Mouse (Mus musculus) CH12.LX (cell line): ENCODE data around the gene Slc6a11. TPM values are rescaled to one million over a fixed set of nuclear protein-coding genes. Genes with fewer than 3 reads are reported as not detected.

Experiments used
- DNase-seq: peaks from one replicate; pipeline ENCODE4 v3.0.0-alpha.2; 2013; ENCODE audit errors: extremely low read depth
- H3K27ac ChIP-seq: 2 replicates; pipeline ENCODE4 v1.5.1; 2012; ENCODE audit warnings: low read depth, mild to moderate bottlenecking, control low read depth, moderate library complexity; ENCODE audit not compliant: insufficient read depth
- H3K27me3 ChIP-seq: replicated peaks from 2 replicates; pipeline ENCODE3; 2012; ENCODE audit warnings: inconsistent platforms
- H3K36me3 ChIP-seq, 2 experiments: replicated peaks in 1 of 2; 2 replicates each; pipeline versions ENCODE3 to v1.6.1; 2012; ENCODE audit warnings: inconsistent platforms in 1 of 2, low read length in 1 of 2, mild to moderate bottlenecking in 1 of 2, mixed read lengths in 1 of 2, moderate library complexity in 1 of 2; ENCODE audit not compliant: control insufficient read depth in 1 of 2, insufficient read depth in 1 of 2
- H3K4me1 ChIP-seq, 2 experiments: 2 replicates each; pipeline ENCODE4 v1.6.1; 2012; ENCODE audit warnings: inconsistent platforms in 1 of 2, moderate library complexity in 1 of 2; ENCODE audit not compliant: insufficient read depth in 2 of 2, control insufficient read depth in 1 of 2
- H3K4me2 ChIP-seq: 2 replicates; pipeline ENCODE4 v1.6.1; 2012; ENCODE audit warnings: low read depth, mild to moderate bottlenecking, control low read depth; ENCODE audit not compliant: poor library complexity, insufficient read depth, severe bottlenecking
- H3K4me3 ChIP-seq, 3 experiments: fragments of 150-350 bp in 1 of 3; sonication (generic) in 1 of 3; replicated peaks in 1 of 3; 2 replicates each; pipeline versions ENCODE3 to v1.5.1; 2011 to 2012; ENCODE audit warnings: low read depth in 2 of 3, low read length in 2 of 3, mild to moderate bottlenecking in 2 of 3, moderate library complexity in 2 of 3, control low read depth in 1 of 3, improper control_type of control experiment in 1 of 3, inconsistent platforms in 1 of 3, mixed read lengths in 1 of 3; ENCODE audit not compliant: poor library complexity in 1 of 3
- H3K79me2 ChIP-seq: replicated peaks from 2 replicates; pipeline ENCODE4 v1.6.1; 2012; ENCODE audit warnings: mild to moderate bottlenecking, moderate library complexity; ENCODE audit not compliant: control insufficient read depth, poor library complexity, insufficient read depth, severe bottlenecking; ENCODE audit errors: extremely low read depth
- H3K9ac ChIP-seq: 2 replicates; pipeline ENCODE4 v1.6.1; 2012; ENCODE audit warnings: low read depth, mild to moderate bottlenecking, control low read depth, moderate library complexity; ENCODE audit not compliant: insufficient read depth
- H3K9me3 ChIP-seq: replicated peaks from 2 replicates; pipeline ENCODE3; 2012; ENCODE audit warnings: low read length, inconsistent platforms, mixed read lengths
- BHLHE40 ChIP-seq: IDR thresholded peaks from 2 replicates; pipeline ENCODE4 v1.6.1; 2011; ENCODE audit warnings: mild to moderate bottlenecking, low read depth, low read length, improper control_type of control experiment
- CHD1 ChIP-seq: IDR thresholded peaks from 2 replicates; pipeline ENCODE4 v1.6.1; 2012; ENCODE audit warnings: low read depth, low read length, improper control_type of control experiment, inconsistent platforms
- CTCF ChIP-seq, 2 experiments: IDR thresholded peaks in 1 of 2; conservative IDR thresholded peaks in 1 of 2; 2 replicates each; pipeline ENCODE4 v1.5.1; 2011 to 2012; ENCODE audit warnings: low read depth in 2 of 2, low read length in 2 of 2, improper control_type of control experiment in 1 of 2, inconsistent platforms in 1 of 2, mild to moderate bottlenecking in 1 of 2, moderate library complexity in 1 of 2
- ELF1 ChIP-seq: IDR thresholded peaks from 2 replicates; pipeline ENCODE4 v1.6.1; 2014; ENCODE audit warnings: low read depth, mild to moderate bottlenecking, inconsistent platforms, low read length, improper control_type of control experiment
- ETS1 ChIP-seq: conservative IDR thresholded peaks from 2 replicates; pipeline ENCODE4 v1.6.1; 2012; ENCODE audit warnings: low read depth, mild to moderate bottlenecking, inconsistent platforms, low read length, improper control_type of control experiment, moderate library complexity
- GABPA ChIP-seq: IDR thresholded peaks from 2 replicates; pipeline ENCODE4 v1.6.1; 2012; ENCODE audit warnings: low read depth, low read length, improper control_type of control experiment, inconsistent platforms; ENCODE audit not compliant: insufficient replicate concordance
- HCFC1 ChIP-seq: IDR thresholded peaks from 2 replicates; pipeline ENCODE4 v1.6.1; 2012; ENCODE audit warnings: low read depth, mild to moderate bottlenecking, inconsistent platforms, low read length, improper control_type of control experiment
- IRF4 ChIP-seq: IDR thresholded peaks from 2 replicates; pipeline ENCODE4 v1.6.1; 2014; ENCODE audit warnings: low read depth, mild to moderate bottlenecking, inconsistent platforms, low read length, improper control_type of control experiment
- JUN ChIP-seq: IDR thresholded peaks from 2 replicates; pipeline ENCODE4 v1.6.1; 2011; ENCODE audit warnings: low read depth, mild to moderate bottlenecking, low read length, improper control_type of control experiment, moderate library complexity; ENCODE audit not compliant: insufficient read depth
- JUND ChIP-seq: conservative IDR thresholded peaks from 2 replicates; pipeline ENCODE4 v1.6.1; 2011; ENCODE audit warnings: low read depth, low read length, improper control_type of control experiment
- MAFK ChIP-seq: IDR thresholded peaks from 2 replicates; pipeline ENCODE4 v1.6.1; 2011; ENCODE audit warnings: low read length, improper control_type of control experiment; ENCODE audit not compliant: insufficient replicate concordance
- MAX ChIP-seq: IDR thresholded peaks from 2 replicates; pipeline ENCODE4 v1.6.1; 2011; ENCODE audit warnings: low read length, improper control_type of control experiment
- MXI1 ChIP-seq: IDR thresholded peaks from 2 replicates; pipeline ENCODE4 v1.6.1; 2011; ENCODE audit warnings: mild to moderate bottlenecking, low read depth, low read length, improper control_type of control experiment
- NRF1 ChIP-seq: IDR thresholded peaks from 2 replicates; pipeline ENCODE4 v1.6.1; 2014; ENCODE audit warnings: low read depth, mild to moderate bottlenecking, inconsistent platforms, low read length, improper control_type of control experiment, moderate library complexity
- POLR2AphosphoS2 ChIP-seq: IDR thresholded peaks from 2 replicates; pipeline ENCODE4 v1.6.1; 2011; ENCODE audit warnings: low read depth, low read length, improper control_type of control experiment
- RCOR1 ChIP-seq: conservative IDR thresholded peaks from 2 replicates; pipeline ENCODE4 v1.6.1; 2012; ENCODE audit warnings: low read depth, mild to moderate bottlenecking, inconsistent platforms, low read length, improper control_type of control experiment
- SIN3A ChIP-seq: IDR thresholded peaks from 2 replicates; pipeline ENCODE4 v1.6.1; 2012; ENCODE audit warnings: low read length, improper control_type of control experiment, inconsistent platforms
- TCF12 ChIP-seq: IDR thresholded peaks from 2 replicates; pipeline ENCODE4 v1.6.1; 2014; ENCODE audit warnings: low read depth, mild to moderate bottlenecking, inconsistent platforms, low read length, improper control_type of control experiment
- UBTF ChIP-seq: IDR thresholded peaks from 2 replicates; pipeline ENCODE4 v1.6.1; 2012; ENCODE audit warnings: low read depth, mild to moderate bottlenecking, inconsistent platforms, low read length, improper control_type of control experiment, moderate library complexity
- USF2 ChIP-seq: conservative IDR thresholded peaks from 2 replicates; pipeline ENCODE4 v1.6.1; 2011; ENCODE audit warnings: low read depth, low read length, improper control_type of control experiment
- ZC3H11A ChIP-seq: IDR thresholded peaks from 2 replicates; pipeline ENCODE4 v1.6.1; 2012; ENCODE audit warnings: low read depth, mild to moderate bottlenecking, inconsistent platforms, low read length, improper control_type of control experiment
- dilution Hi-C: fragments of 300-500 bp; cut with MboI; formaldehyde crosslinking; loops from 2 replicates; pipeline ENCODE4 v1.14.3; 2020; ENCODE audit warnings: low sequenced_read_pairs; ENCODE audit not compliant: extremely low pct_unique_long_range_greater_than_20kb, extremely low pct_ligation_motif_present
- in situ Hi-C: fragments of 300-500 bp; cut with MboI; formaldehyde crosslinking; loops from 3 replicates; pipeline ENCODE4 v1.14.3; 2019; ENCODE audit warnings: low sequenced_read_pairs, low pct_ligation_motif_present, low pct_unique_long_range_greater_than_20kb, mixed read lengths
- polyA plus RNA-seq: library from polyadenylated mRNA; unstranded; fragments of >175 nt; gene quantifications from 2 replicates; pipeline ENCODE4 v1.2.1, GENCODE M21; 2012; ENCODE audit warnings: low read depth; ENCODE audit not compliant: insufficient read length
- total RNA-seq, 2 experiments: library from RNA; depleted of rRNA; stranded (reverse); fragments of 300-350 nt in 1 of 2; fragments of >200 nt in 1 of 2; gene quantifications; 2 replicates each; pipeline ENCODE4 v1.2.3; 2012 to 2014

Gene Slc6a11
- total and polyA plus RNA-seq, 3 experiments, result not detected

DNA sequence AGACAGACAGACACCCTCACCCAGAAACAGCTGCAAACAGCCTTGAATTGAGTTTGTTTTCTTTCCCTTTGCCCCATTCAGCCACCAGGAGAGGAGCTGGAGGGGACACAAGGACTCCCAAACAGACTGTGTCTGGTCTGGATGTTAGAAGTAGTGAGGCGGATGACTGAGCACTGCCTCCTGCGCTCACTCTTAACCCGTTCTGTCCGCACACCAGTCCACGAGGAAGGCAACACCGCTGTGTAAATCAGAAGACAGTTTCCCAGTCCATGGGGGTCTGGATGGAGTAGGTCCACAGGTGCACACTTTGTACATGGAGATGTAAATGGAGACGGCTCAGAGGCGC lies 43.0 kb downstream of the Slc6a11 start:
- no peaks in the 10 kb centered on the region for H3K36me3 ChIP-seq
- dilution Hi-C loops, result no loop called here

GRCm38 (mm10) chr6:114174398-114175140 lies 43.5 kb downstream of the Slc6a11 start:
- dilution Hi-C loops, result no loop called here
- in situ Hi-C loops, result loop anchor here (25.0 kb wide), 1 partner anchor 87 kb away; no protein-coding TSS in a partner anchor
- H3K9me3 ChIP-seq, result no peaks in the 10 kb centered on the region

More for the DNA sequence above, 43.0 kb downstream of the Slc6a11 start:
- Histone ChIP-seq H3K27me3 (peaks cover 71% of the 10 kb centered on the region), H3K9ac (no peak overlapping the region), H3K9me3 (no peaks in the 10 kb centered on the region), H3K4me1 (no peaks in the 10 kb centered on the region), H3K27ac (no peak overlapping the region), H3K4me2 (no peak overlapping the region), H3K79me2 (no peaks in the 10 kb centered on the region), H3K4me3 (no peak overlapping the region)
- in situ Hi-C loops, result no loop called here
- no peak for DNase-seq
- no peak for TF ChIP-seq SIN3A
- no peak for TF ChIP-seq ZC3H11A
- TF ChIP-seq BHLHE40, result no peak
- no peak for TF ChIP-seq CTCF (conservative IDR thresholded peaks at IDR 0.05 in 1 of 2, IDR thresholded peaks at IDR 0.05 in 1 of 2; ENCODE audit: low read depth in 2 of 2, low read length in 2 of 2)
- TF ChIP-seq MAFK, result no peak
- TF ChIP-seq HCFC1, result no peak
- TF ChIP-seq UBTF, result no peak
- no peak for TF ChIP-seq RCOR1
- TF ChIP-seq ETS1, result no peak
- no peak for TF ChIP-seq JUN
- TF ChIP-seq CHD1, result no peak

More at GRCm38 (mm10) chr6:114174398-114175140, 43.5 kb downstream of the Slc6a11 start:
- Histone ChIP-seq H3K4me3 (no peak overlapping the region), H3K4me2 (no peak overlapping the region), H3K4me1 (no peaks in the 10 kb centered on the region), H3K27ac (no peak overlapping the region), H3K79me2 (no peaks in the 10 kb centered on the region), H3K9ac (no peak overlapping the region), H3K36me3 (no peaks in the 10 kb centered on the region), H3K27me3 (peaks cover 69% of the 10 kb centered on the region)
- DNase-seq, result no peak
- TF ChIP-seq POLR2AphosphoS2 (no peak), JUND (no peak), NRF1 (no peak), JUN (no peak), MAX (no peak), IRF4 (no peak), HCFC1 (no peak), CTCF (conservative IDR thresholded peaks at IDR 0.05 in 1 of 2, IDR thresholded peaks at IDR 0.05 in 1 of 2; ENCODE audit: low read depth in 2 of 2, low read length in 2 of 2) (no peak), SIN3A (no peak), ETS1 (no peak), BHLHE40 (no peak), MXI1 (no peak), GABPA (no peak), TCF12 (no peak), ELF1 (no peak), UBTF (no peak), USF2 (no peak), ZC3H11A (no peak)
